Mouse (Mus musculus) lung, embryonic 15.5 days (tissue): ENCODE data around the gene Slco1a5. TPM values are rescaled to one million over a fixed set of nuclear protein-coding genes. Genes with fewer than 3 reads are reported as not detected.

ENCODE experiments used
- ATAC-seq: fragments of 200-750 bp; cut with Nextera tagmentation; 2 replicates; pipeline ENCODE4 v1.8.0; 2017; ENCODE audit warnings: moderate number of reproducible peaks, borderline replicate concordance; ENCODE audit not compliant: low FRiP score, low TSS enrichment; ENCODE audit errors: extremely low read depth
- H3K27ac ChIP-seq: fragments of 300-500 bp; sonication (generic); 2 replicates; pipeline ENCODE4 v1.5.1; 2015; ENCODE audit warnings: moderate library complexity, mild to moderate bottlenecking, inconsistent platforms
- H3K27me3 ChIP-seq: fragments of 300-500 bp; sonication (generic); 2 replicates; pipeline ENCODE4 v1.6.1; 2015; ENCODE audit warnings: inconsistent platforms
- H3K36me3 ChIP-seq: fragments of 300-500 bp; sonication (generic); 2 replicates; pipeline ENCODE4 v1.6.1; 2015; ENCODE audit warnings: inconsistent platforms
- H3K4me1 ChIP-seq: fragments of 300-500 bp; sonication (generic); 2 replicates; pipeline ENCODE4 v1.6.1; 2015; ENCODE audit warnings: inconsistent platforms
- H3K4me2 ChIP-seq: fragments of 300-500 bp; sonication (generic); 2 replicates; pipeline ENCODE4 v1.6.1; 2015; ENCODE audit warnings: inconsistent platforms, mild to moderate bottlenecking, moderate library complexity
- H3K4me3 ChIP-seq: fragments of 300-500 bp; sonication (generic); 2 replicates; pipeline ENCODE4 v1.5.1; 2015; ENCODE audit warnings: mild to moderate bottlenecking, inconsistent platforms
- H3K9ac ChIP-seq: fragments of 300-500 bp; sonication (generic); 2 replicates; pipeline ENCODE4 v1.6.1; 2015; ENCODE audit warnings: inconsistent platforms
- H3K9me3 ChIP-seq: fragments of 300-500 bp; sonication (generic); 2 replicates; pipeline ENCODE4 v1.6.1; 2016; ENCODE audit warnings: inconsistent platforms
- WGBS: fragments of 180-500 bp; shearing (Covaris S2); methylation state at CpG from one replicate; pipeline ENCODE4 v1.1.7; 2015; 5-methylcytosine and 5-hydroxymethylcytosine counted together
- polyA plus RNA-seq: library from polyadenylated mRNA; unstranded; fragments of >200 nt; fragmentation: Nextera tagmentation; extraction: Ambion mirVana; gene quantifications from 2 replicates; pipeline ENCODE4 v1.2.1, GENCODE M21; 2015

The Slco1a5 gene
- polyA plus RNA-seq, 1 experiment from 2014 or later: 0.17 TPM

GRCm38 (mm10) chr6:142345440-142346038 is 22.8 kb upstream of the Slco1a5 start, which contains the start of gene Pyroxd1:
TSS of gene Pyroxd1 (plus strand) at chr6:142345654.
- Histone ChIP-seq H3K36me3 (peaks cover 13% of the 10 kb centered on the region), H3K4me3 (peak within 1 kb of the TSS; percentile 69), H3K27ac (peak within 1 kb of the TSS; percentile 82), H3K4me2 (peak within 1 kb of the TSS; percentile 55), H3K27me3 (no peaks in the 10 kb centered on the region), H3K9me3 (no peaks in the 10 kb centered on the region), H3K4me1 (peaks cover 9% of the 10 kb centered on the region), H3K9ac (peak within 1 kb of the TSS; percentile 58)
- ATAC-seq: peak; percentile 97
- under 1% methylated on average over 48 of the region's 48 CpGs for WGBS

- Histone ChIP-seq H3K4me2 (no peak overlapping the region), H3K4me3 (no peak overlapping the region), H3K27me3 (no peaks in the 10 kb centered on the region), H3K9me3 (no peaks in the 10 kb centered on the region), H3K36me3 (no peaks in the 10 kb centered on the region), H3K27ac (no peak overlapping the region), H3K4me1 (peaks cover 9% of the 10 kb centered on the region), H3K9ac (no peak overlapping the region)
- no peak for ATAC-seq
- 71% methylated on average over 2 of the region's 2 CpGs for WGBS
Observed at GRCm38 (mm10) chr6:142343561-142343960, 20.8 kb upstream of the Slco1a5 start.

GRCm38 (mm10) chr6:142339576-142339975 is 16.8 kb upstream of the Slco1a5 start:
- Histone ChIP-seq H3K9ac (no peak overlapping the region), H3K4me1 (no peaks in the 10 kb centered on the region), H3K27me3 (no peaks in the 10 kb centered on the region), H3K9me3 (no peaks in the 10 kb centered on the region), H3K36me3 (no peaks in the 10 kb centered on the region), H3K4me3 (no peak overlapping the region), H3K27ac (no peak overlapping the region), H3K4me2 (no peak overlapping the region)
- no peak for ATAC-seq
- 25% methylated on average over 2 of the region's 2 CpGs for WGBS

- H3K4me2 ChIP-seq: no peak overlapping the region
- 65% methylated on average over 2 of the region's 2 CpGs for WGBS
- H3K9ac ChIP-seq: no peak overlapping the region
- no peaks in the 10 kb centered on the region for H3K36me3 ChIP-seq
- H3K4me1 ChIP-seq: no peaks in the 10 kb centered on the region
- no peak overlapping the region for H3K27ac ChIP-seq
- H3K27me3 ChIP-seq: no peaks in the 10 kb centered on the region
- no peak for ATAC-seq
- no peaks in the 10 kb centered on the region for H3K9me3 ChIP-seq
- no peak overlapping the region for H3K4me3 ChIP-seq
Observed at GRCm38 (mm10) chr6:142338961-142339360, 16.2 kb upstream of the Slco1a5 start.

- no peak for ATAC-seq
- H3K27me3 ChIP-seq: no peaks in the 10 kb centered on the region
- 54% methylated on average over 1 of the region's 1 CpGs for WGBS
- no peaks in the 10 kb centered on the region for H3K4me1 ChIP-seq
- H3K4me2 ChIP-seq: no peak overlapping the region
- no peak overlapping the region for H3K9ac ChIP-seq
- no peaks in the 10 kb centered on the region for H3K9me3 ChIP-seq
- H3K36me3 ChIP-seq: no peaks in the 10 kb centered on the region
- H3K4me3 ChIP-seq: no peak overlapping the region
- no peak overlapping the region for H3K27ac ChIP-seq
Observed at GRCm38 (mm10) chr6:142329201-142329600, 6.4 kb upstream of the Slco1a5 start.

GRCm38 (mm10) chr6:142326598-142326997 is 3.8 kb upstream of the Slco1a5 start:
- H3K36me3 ChIP-seq: no peaks in the 10 kb centered on the region
- H3K9me3 ChIP-seq: no peaks in the 10 kb centered on the region
- no peak overlapping the region for H3K27ac ChIP-seq
- ATAC-seq: no peak
- H3K4me3 ChIP-seq: no peak overlapping the region
- no peaks in the 10 kb centered on the region for H3K4me1 ChIP-seq
- no peak overlapping the region for H3K9ac ChIP-seq
- 61% methylated on average over 3 of the region's 3 CpGs for WGBS
- no peak overlapping the region for H3K4me2 ChIP-seq
- no peaks in the 10 kb centered on the region for H3K27me3 ChIP-seq

GRCm38 (mm10) chr6:142317106-142317505 is 5.7 kb downstream of the Slco1a5 start:
- no peak overlapping the region for H3K9ac ChIP-seq
- no peaks in the 10 kb centered on the region for H3K36me3 ChIP-seq
- no peak for ATAC-seq
- H3K4me1 ChIP-seq: no peaks in the 10 kb centered on the region
- H3K4me3 ChIP-seq: no peak overlapping the region
- H3K27me3 ChIP-seq: no peaks in the 10 kb centered on the region
- no peak overlapping the region for H3K4me2 ChIP-seq
- H3K9me3 ChIP-seq: no peaks in the 10 kb centered on the region
- H3K27ac ChIP-seq: no peak overlapping the region

- Histone ChIP-seq H3K9me3 (no peaks in the 10 kb centered on the region; the same call in 1 of the 2 replicates), H3K4me3 (no peak overlapping the region), H3K27me3 (no peaks in the 10 kb centered on the region), H3K9ac (no peak overlapping the region), H3K36me3 (no peaks in the 10 kb centered on the region), H3K27ac (no peak overlapping the region), H3K4me2 (no peak overlapping the region), H3K4me1 (no peaks in the 10 kb centered on the region)
- ATAC-seq: no peak
- WGBS: 76% methylated on average over 5 of the region's 5 CpGs
Observed at GRCm38 (mm10) chr6:142314285-142314684, 8.5 kb downstream of the Slco1a5 start.

GRCm38 (mm10) chr6:142305076-142305475 is 17.7 kb downstream of the Slco1a5 start:
- H3K9me3 ChIP-seq: no peaks in the 10 kb centered on the region; the same call in 1 of the 2 replicates
- no peak overlapping the region for H3K4me2 ChIP-seq
- no peak overlapping the region for H3K4me3 ChIP-seq
- no peaks in the 10 kb centered on the region for H3K4me1 ChIP-seq
- H3K27ac ChIP-seq: no peak overlapping the region
- no peak overlapping the region for H3K9ac ChIP-seq
- H3K36me3 ChIP-seq: no peaks in the 10 kb centered on the region
- no peak for ATAC-seq
- no peaks in the 10 kb centered on the region for H3K27me3 ChIP-seq

GRCm38 (mm10) chr6:142298098-142298497 is 24.7 kb downstream of the Slco1a5 start, which contains the start of gene Iapp:
TSS of gene Iapp (plus strand) at chr6:142298423.
- no peaks in the 10 kb centered on the region for H3K36me3 ChIP-seq
- H3K9me3 ChIP-seq: no peaks in the 10 kb centered on the region
- no peak for ATAC-seq
- no peak within 1 kb of the TSS for H3K4me3 ChIP-seq
- H3K27ac ChIP-seq: no peak within 1 kb of the TSS
- WGBS: 42% methylated on average over 4 of the region's 4 CpGs
- no peaks in the 10 kb centered on the region for H3K4me1 ChIP-seq
- H3K9ac ChIP-seq: no peak within 1 kb of the TSS
- no peak within 1 kb of the TSS for H3K4me2 ChIP-seq
- no peaks in the 10 kb centered on the region for H3K27me3 ChIP-seq

- no peaks in the 10 kb centered on the region for H3K4me1 ChIP-seq
- no peak for ATAC-seq
- 66% methylated on average over 12 of the region's 12 CpGs for WGBS
- no peak overlapping the region for H3K4me2 ChIP-seq
- H3K9me3 ChIP-seq: no peaks in the 10 kb centered on the region
- H3K4me3 ChIP-seq: no peak overlapping the region
- no peaks in the 10 kb centered on the region for H3K27me3 ChIP-seq
- no peaks in the 10 kb centered on the region for H3K36me3 ChIP-seq
- H3K9ac ChIP-seq: no peak overlapping the region
- H3K27ac ChIP-seq: no peak overlapping the region
Observed at GRCm38 (mm10) chr6:142289413-142290118, 33.2 kb downstream of the Slco1a5 start.

GRCm38 (mm10) chr6:142275721-142276442 is 46.9 kb downstream of the Slco1a5 start:
- no peaks in the 10 kb centered on the region for H3K36me3 ChIP-seq
- no peak overlapping the region for H3K9ac ChIP-seq
- no peaks in the 10 kb centered on the region for H3K9me3 ChIP-seq
- ATAC-seq: no peak
- 7% methylated on average over 4 of the region's 4 CpGs for WGBS
- H3K27ac ChIP-seq: no peak overlapping the region
- H3K27me3 ChIP-seq: no peaks in the 10 kb centered on the region
- no peak overlapping the region for H3K4me2 ChIP-seq
- no peaks in the 10 kb centered on the region for H3K4me1 ChIP-seq
- H3K4me3 ChIP-seq: no peak overlapping the region
